Mouse (Mus musculus) heart, adult 11 months (tissue): ENCODE results near the gene Fancb.

Experiments used
- DNase-seq: peaks from one replicate; pipeline ENCODE4 v3.0.0; 2022

The Fancb gene

DNA sequence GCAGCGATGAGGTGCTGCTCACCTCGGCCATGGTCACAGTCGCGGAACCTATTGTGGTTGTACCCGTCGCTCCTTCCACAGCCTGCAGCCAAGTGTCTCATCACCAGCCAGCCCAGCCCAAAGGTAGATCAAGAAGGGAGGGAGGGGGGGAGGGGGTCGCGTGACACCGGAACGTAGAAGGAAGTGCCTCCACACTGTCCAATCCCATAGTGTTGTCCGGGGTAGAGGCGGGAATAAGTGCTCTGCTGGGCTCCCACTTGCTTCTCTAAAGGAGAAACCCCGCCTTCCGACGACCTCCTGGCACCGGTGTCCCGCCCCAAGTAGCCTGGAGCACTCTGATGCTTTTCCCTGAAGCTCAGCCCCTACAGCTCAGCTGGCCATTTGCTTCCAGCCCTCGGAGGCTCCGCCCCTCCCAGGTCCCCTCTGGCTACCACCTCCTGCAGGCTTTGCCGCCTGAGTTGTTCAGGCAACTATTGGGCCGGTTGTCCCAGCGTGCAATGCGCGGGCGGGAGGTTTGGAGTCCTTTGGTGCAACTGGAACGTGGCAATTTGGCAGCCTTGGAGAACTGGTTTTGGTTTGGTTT, at the start of gene Fancb, which contains the start of gene Mospd2:
Gene Fancb (plus strand): TSS at position 400 of the 583 bp plus-strand sequence.
Gene Mospd2 (minus strand): TSS at position 183 of the 583 bp plus-strand sequence.
- peak; percentile 100 for DNase-seq

DNA sequence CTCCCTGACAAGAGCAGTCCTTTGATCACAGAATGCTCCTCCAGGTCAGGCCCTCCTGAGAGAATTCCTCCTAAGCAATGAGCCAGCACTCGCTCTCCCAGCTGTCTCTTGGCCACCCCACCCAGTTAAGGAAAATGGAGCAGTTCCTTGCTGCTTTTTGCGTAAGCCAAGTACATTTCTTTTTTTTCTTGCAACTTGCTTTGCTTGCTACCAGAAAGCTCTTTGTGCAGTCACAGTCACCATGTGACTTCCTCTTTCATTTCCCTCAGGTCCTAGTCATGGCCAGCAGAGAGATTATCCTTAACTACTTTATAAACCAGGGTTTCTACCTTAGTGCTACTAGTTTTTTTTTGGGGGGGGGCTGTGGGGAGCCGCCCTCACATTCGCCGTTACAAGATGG, 38.9 kb upstream of the Fancb start:
- peak; percentile 93 for DNase-seq

DNA sequence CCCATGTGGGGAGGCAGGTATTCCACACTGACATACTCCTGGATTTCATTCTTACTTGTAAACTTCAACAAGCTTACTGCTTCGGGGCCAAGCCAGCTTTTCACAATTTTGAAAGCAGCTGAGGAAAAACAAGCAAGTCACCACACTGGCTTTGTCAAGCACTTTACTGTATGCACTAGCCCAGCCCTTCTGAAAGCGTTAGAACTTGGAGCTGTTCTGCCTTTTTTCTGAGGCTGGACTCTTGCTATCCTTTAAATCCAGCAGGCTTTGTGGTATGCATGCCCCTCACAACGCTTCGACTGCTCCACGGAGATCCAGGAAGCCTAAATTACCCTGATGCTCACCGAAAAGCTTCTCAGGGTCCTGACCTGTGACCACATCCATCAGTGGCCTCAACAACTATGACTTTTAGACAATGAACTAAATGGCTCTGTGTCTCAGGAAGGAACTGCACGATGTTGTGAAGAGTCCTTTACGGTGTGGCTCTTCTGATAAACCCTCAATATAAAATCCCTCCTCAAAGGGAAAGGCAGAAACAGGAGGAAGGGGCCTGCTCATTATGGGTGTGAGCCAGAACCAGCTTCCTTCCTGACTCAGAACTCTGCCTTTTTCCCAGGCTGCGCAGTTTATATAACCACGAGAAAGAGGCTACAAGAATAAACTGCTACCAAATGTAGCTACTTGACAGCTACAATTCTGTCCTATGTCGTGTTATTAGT, 28.4 kb upstream of the Fancb start:
- peak; percentile 93 for DNase-seq

DNA sequence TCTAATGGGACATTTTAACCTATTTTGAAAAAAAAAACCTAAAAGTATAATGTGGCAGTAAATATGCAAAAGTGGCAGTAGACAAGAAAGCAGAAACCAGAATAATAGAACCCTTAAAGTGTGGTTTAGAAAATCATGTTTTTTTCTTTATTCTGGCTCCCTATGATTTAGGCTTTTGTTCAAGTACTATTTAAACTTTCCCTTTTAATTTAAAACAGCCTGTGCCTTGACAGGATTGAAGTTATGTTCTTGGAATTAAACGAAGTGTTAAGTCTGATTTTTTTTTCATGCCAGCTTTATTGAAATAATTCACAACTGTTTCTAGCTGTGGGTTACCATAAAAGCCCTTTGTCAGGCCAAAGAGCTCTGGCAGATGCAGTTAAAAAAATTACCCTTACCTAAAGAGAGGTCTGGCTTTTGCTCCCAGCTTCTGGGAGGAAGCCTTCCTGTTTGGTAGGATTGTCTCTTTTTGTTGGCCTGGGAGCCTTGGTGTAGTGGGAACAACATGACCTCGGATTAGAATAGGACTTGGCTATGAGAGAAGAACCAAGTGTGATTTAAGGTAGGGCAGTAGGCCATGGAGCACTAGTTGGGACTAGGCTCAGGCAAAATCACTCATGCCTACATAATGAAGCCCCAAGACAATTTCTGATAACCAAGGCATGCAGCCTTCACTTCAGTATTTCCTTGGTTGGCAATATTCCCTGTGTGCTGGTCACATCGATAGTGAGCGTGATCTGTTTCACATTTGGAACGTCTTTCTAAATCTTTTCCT, 27.6 kb upstream of the Fancb start:
- DNase-seq, result peak; percentile 95

DNA sequence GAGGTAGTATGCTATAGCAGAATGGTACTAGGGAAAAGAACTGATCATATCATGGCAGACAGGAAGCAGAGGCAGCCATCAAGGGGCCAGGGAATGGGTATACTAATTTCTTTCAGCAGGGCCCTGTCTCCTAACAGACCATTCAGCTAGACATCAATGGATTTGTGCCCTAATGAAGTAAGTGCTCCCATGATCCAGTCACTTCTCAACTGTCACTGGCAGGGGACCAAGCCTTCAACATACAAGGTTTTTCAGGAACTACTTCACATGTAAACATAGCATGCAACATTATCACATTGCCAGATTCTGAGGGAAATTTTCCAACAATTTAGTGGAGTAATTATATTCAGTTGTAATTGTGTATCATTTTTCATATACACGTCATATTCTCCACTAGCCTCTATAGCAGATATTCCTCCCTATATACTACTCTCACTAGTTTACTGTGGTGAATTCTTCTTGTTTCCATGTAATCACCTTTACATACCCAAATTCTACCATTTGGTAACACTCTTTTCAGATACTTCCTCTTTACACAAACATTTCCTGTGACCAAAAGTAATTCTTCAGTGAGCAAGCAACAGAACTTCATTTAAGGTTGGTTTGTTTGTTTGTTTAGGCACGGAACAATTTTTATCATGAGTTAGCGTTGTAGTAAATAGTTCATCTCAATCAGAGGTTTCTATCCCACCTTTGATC, 14.5 kb upstream of the Fancb start:
- no peak for DNase-seq

DNA sequence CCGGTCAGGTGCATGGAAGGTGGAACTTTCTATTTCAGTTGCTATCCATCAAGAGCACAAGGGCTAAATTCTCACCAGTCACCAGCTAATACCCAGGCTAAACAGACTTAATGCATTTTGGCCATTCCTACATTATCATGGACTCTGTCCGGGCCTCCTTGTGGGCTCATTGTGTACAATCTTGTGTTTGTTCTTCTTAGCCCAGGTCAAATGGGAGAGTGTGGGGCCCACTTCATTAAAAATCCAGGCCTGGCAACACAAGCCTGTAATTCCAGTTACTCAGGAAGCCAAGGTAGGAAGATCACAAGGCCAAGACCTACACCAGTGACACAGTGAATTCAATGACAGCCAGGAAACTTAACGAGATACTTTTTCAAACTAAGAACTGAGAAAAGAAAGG, 9.2 kb upstream of the Fancb start:
- peak; percentile 83 for DNase-seq

DNA sequence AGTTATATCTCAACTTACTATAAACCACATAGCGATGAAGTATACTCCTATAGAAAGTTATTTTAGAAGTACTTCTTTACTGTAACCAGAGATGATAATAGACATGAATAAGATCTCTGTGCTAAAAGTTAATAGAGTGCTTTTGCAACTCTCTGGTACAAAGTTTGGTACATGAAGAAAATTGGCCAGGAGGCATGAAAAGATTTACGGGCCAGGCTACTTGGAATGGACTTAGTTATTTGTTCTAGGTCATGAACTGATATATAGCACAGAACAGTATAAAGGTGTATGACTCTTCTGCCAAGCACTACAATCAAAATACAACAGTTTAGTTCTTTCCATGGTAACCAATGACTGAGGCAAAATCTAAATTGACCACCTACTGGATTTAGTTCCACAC, 1.5 kb upstream of the Fancb start:
- no peak for DNase-seq

DNA sequence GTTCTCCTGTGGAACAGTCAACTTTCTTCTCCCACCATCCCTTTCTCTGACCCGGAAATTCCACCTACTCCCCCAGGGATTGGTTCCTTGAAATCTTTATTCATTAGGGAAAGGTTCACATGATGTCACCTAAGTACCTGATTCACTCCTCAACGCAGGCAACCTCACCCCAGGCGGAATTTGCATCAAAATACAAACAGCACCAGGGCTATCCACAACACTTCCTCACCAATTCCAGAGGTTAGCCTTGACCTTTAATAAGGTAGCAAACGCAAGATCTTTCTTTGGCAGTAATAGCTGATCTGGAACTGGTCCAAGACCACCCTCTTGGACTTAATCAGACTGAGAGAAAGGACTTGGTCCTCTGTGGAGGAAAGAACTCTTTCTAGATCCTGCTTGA, 22.7 kb downstream of the Fancb start:
- DNase-seq, result peak; percentile 89

DNA sequence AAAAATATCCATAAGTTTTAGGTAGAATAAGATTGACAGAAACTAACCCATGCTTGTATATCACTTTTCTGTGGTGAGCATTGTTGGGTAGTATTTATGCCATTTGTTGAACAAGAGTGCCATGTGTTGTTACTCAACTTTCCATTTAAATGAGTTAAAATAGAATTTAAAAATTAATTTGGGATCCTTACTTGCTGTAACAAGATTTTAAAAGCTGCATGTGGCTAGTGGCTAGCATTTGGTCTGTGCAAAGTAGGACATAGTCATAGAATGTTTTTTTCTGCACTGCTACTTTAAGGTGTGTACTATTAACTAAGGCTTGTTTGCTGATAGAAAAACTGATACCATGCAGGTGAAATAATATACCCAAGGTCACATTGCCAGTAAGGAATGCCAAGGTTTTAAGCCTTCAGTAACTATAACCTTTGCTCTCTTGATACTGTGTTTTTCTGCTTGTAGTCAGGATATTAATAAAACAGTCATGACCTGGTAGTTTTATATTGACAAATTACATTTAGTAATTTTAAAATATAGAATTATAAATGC, 24.5 kb downstream of the Fancb start, which contains the start of gene Gm17604:
Gene Gm17604 (minus strand): TSS at position 51 of the 546 bp plus-strand sequence.
- no peak for DNase-seq
